Mouse (Mus musculus): ENCODE data around the gene Adarb2. TPM values are rescaled to one million over a fixed set of nuclear protein-coding genes. Genes with fewer than 3 reads are reported as not detected.

The Adarb2 gene
- polyA plus RNA-seq, 1 experiment = not detected

DNA sequence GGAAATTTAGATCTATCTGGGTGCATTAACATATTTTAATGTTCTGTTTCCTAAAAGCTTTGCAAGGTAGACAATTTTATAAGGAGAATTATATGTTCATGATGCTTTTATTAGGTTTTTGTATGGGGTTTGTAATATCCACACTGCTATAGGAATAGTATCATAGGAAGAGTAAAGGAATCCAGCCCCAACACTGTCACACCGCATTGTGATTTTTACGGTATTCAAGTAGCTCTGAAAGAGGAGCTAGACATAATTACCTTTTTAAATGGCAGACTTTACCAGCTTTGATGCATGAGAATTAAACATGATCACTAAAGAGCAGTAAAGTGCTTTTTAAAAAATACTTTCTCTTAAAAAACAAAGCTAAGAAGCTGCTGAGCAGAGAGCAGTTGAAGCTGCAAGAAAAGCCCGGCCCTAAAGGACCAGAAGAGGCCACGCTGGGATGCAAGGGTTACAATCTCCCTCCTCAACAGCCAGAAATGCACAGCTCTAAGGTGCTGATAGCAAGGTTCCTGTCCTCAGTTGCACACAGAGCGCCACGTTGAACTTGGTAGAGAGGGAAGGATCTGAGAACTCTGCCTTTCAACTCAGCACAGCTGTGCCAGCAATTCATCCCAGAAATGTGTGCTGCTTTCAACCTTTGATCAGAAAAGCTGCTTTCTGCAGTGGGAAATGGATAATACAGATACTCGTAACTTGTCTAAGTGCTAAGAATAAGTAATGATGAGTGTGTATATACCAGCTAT, 308.6 kb downstream of the Adarb2 start:
- Histone ChIP-seq H3K27ac (ENCODE audit: insufficient read depth, low read depth, low read length) (no peak overlapping the region), H3K4me1 (ENCODE audit: control insufficient read depth, insufficient read depth, low read length) (peaks cover 3% of the 10 kb centered on the region), H3K4me3 (ENCODE audit: insufficient read depth, low read depth, low read length) (no peak overlapping the region)
- TF ChIP-seq CTCF (IDR thresholded peaks at IDR 0.05; ENCODE audit: insufficient read depth, low read depth, low read length) (no peak), POLR2A (IDR thresholded peaks at IDR 0.05; ENCODE audit: insufficient read depth, low read depth, low read length) (no peak)
- WGBS = 58% methylated on average over 7 of the region's 7 CpGs

DNA sequence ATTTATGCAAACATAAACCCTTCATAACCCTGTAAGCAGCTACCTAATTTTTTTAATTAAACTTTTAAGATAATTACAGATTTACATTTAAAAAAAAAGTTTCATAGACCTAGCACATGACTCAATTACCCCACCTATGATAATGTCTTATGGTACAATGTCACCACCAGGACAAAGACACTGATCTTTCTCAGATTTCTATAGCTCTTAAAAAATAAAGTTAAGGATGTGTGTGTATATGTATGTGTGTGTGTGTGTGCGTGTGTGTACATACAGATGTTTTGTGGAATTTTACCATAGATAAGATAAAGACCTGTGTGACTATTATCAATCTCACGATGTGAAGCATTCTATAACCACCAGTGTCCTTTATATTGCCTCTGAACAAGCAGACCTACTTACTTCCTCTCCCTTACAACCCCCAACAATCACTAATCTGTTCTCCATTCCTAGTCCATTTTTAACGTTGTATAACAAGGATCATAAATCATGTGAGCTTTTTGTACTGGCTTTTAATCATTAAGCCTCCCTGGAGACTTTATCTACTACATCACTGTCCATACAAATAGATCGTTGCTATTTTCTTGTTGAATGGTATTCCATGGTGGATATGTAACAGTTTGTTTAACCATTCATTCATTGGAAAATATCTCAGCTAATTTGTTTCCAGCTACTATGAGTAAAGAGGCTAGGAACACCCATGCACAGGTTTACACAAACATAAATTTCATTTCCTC, 313.5 kb downstream of the Adarb2 start:
- peaks cover 3% of the 10 kb centered on the region for H3K4me1 ChIP-seq (ENCODE audit: control insufficient read depth, insufficient read depth, low read length)
- TF ChIP-seq POLR2A (IDR thresholded peaks at IDR 0.05; ENCODE audit: insufficient read depth, low read depth, low read length) (no peak), CTCF (IDR thresholded peaks at IDR 0.05; ENCODE audit: insufficient read depth, low read depth, low read length) (no peak)
- no peak overlapping the region for H3K4me3 ChIP-seq (ENCODE audit: insufficient read depth, low read depth, low read length)
- WGBS = 82% methylated on average over 4 of the region's 4 CpGs
- no peak overlapping the region for H3K27ac ChIP-seq (ENCODE audit: insufficient read depth, low read depth, low read length)

DNA sequence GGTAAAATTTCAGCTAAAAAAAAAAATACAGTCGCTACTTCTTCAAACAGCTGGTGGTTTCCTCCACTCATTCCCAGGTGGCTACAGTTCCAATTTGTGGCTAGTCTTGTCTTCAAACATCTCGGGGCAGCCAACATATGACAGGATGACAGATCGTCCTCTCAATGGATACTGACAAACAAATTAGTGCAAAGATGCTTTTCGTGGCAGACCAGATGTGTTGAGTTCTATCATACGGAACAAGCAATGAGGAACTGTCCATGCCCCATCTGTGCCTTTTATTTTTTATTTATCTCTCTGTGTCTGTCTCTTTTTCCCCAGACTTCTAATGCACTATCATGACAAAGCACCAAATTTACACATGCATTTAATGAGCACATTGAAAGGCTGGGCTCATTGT, 316.5 kb downstream of the Adarb2 start:
- WGBS = 90% methylated on average over 5 of the region's 5 CpGs
- H3K4me3 ChIP-seq (ENCODE audit: insufficient read depth, low read depth, low read length) = no peak overlapping the region
- no peak for TF ChIP-seq CTCF (IDR thresholded peaks at IDR 0.05; ENCODE audit: insufficient read depth, low read depth, low read length)
- H3K4me1 ChIP-seq (ENCODE audit: control insufficient read depth, insufficient read depth, low read length) = no peaks in the 10 kb centered on the region
- no peak overlapping the region for H3K27ac ChIP-seq (ENCODE audit: insufficient read depth, low read depth, low read length)

DNA sequence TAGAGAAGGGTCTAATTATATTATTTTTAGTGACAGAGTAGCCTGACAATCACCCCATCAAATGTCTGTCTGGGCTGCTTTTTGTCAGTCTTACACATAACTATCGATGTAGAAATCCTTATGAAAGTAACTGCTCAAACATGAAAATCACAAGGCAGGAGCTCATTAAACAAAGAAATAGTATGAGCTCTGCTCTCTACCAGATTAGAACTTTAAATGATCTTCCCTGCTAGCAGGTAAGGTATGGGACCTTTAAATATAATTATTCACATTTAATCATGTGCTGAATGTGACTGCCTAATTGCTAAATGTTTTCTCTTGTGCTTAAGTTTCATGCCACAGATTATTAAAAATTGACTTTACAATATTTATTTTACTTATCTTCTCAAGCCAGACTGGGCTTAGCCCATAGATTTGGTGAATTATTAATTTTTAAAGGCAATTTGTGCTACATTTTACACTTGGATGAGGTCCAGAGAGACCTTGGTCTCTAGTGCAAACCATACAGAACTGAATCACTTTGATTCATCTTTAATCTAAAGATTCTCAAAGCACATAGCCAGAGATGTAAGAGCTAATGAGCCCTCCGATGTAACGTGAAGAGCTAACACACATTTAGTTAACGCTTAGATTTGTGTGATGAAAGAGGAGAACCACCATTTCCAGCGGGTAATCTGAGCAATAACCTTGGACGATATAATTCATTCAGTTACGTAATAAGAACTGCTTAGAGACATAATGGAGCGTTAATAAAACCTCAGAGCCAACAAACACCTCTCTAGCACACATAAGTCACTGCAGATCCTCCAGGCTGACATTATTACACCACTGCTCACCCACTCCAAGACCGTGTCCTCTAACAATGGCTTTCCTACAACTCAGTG, 323.3 kb downstream of the Adarb2 start:
- no peak overlapping the region for H3K4me3 ChIP-seq (ENCODE audit: insufficient read depth, low read depth, low read length)
- 66% methylated on average over 9 of the region's 9 CpGs for WGBS
- no peak overlapping the region for H3K27ac ChIP-seq (ENCODE audit: insufficient read depth, low read depth, low read length)
- no peaks in the 10 kb centered on the region for H3K4me1 ChIP-seq (ENCODE audit: control insufficient read depth, insufficient read depth, low read length)
- TF ChIP-seq CTCF (IDR thresholded peaks at IDR 0.05; ENCODE audit: insufficient read depth, low read depth, low read length) = no peak
- no peak for TF ChIP-seq POLR2A (IDR thresholded peaks at IDR 0.05; ENCODE audit: insufficient read depth, low read depth, low read length)

DNA sequence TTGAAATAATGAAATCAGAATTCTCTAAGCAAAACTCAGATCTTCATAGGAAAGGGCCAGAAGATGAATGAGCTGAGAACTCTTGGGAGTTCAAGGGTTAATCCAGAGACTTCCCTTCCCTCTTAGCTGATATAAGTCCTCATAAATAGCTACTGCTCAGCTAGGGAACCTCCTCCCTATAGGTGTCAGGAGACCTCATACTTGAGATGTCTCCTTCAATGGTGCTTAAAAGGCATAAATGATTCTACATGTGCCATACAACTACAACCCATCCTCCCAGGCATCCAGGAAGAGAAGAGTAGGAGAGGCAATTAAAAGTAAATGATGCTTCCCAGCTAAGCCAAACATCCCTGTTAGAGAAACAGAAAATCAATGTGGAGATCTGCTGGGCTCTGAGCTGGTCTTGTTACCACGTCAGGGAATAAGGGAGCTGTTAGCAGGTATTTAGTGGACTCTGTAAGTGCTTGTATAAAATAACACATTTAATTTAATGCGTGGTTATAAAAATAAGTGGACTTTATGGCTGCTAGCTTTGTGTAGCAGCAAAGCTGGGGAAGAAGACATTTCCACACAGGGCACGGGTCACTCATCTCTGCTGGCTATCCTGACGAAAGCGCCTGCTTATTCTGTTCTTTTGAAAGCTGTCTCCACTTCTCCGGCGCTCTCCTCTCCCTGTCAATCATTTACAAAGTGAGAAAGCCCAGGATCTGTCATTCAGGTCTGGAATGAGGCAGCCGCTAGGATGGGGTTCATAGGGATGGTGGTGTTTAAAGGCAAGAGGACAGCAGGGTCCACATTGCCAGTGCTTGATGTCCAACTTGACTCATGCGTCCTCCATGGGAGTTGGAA, 331.8 kb downstream of the Adarb2 start:
- 90% methylated on average over 9 of the region's 9 CpGs for WGBS

DNA sequence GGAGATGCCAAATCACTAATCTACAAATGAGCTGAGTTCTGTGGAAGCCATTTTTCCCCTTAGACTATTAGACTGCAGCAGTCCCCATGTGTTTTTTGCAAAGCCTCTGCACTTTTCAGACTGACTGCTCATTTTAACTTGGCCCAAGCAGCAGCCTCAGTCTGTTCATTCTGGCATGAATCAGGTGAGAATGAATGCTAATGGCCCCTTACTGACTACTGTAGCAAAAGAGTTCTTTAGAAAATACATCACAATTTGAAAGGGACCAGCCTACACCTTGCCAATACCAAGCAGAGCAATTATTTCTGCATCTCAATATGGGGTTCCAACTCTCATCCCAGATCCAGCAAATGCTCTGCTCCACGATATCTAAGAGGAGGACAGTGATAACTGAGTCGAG, 335.8 kb downstream of the Adarb2 start:
- WGBS = 75% methylated on average over 2 of the region's 2 CpGs

More for the DNA sequence above, 331.8 kb downstream of the Adarb2 start:
- TF ChIP-seq CTCF (IDR thresholded peaks at IDR 0.05; ENCODE audit: insufficient read depth, low read depth, low read length) (no peak), POLR2A (IDR thresholded peaks at IDR 0.05; ENCODE audit: insufficient read depth, low read depth, low read length) (no peak)
- Histone ChIP-seq H3K27ac (ENCODE audit: insufficient read depth, low read depth, low read length) (no peak overlapping the region), H3K4me1 (ENCODE audit: control insufficient read depth, insufficient read depth, low read length) (no peaks in the 10 kb centered on the region), H3K4me3 (ENCODE audit: insufficient read depth, low read depth, low read length) (no peak overlapping the region)

DNA sequence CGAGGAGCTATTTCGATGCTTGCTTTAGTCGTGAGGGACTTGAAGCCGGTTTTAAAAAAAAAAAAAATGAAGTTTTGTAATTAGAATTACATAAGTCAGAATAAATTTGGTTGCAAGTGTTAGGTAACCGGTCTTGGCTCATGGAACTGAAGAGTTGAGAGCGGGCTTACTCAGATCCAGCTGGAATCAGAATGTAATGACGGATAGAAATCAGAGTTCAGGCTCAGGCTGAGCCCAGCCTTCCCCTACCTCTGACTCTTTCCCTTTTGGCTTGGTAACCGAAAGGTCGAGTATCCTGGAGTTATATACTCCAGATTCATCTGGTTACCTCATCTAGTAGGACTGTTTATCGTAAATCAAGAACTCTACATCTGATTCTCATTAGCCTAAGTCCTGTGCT, 336.2 kb downstream of the Adarb2 start:
- WGBS = 87% methylated on average over 10 of the region's 10 CpGs
- TF ChIP-seq POLR2A (IDR thresholded peaks at IDR 0.05; ENCODE audit: insufficient read depth, low read depth, low read length) (no peak), CTCF (IDR thresholded peaks at IDR 0.05; ENCODE audit: insufficient read depth, low read depth, low read length) (no peak)

More for the DNA sequence above, 335.8 kb downstream of the Adarb2 start:
- no peak overlapping the region for H3K4me3 ChIP-seq (ENCODE audit: insufficient read depth, low read depth, low read length)
- H3K27ac ChIP-seq (ENCODE audit: insufficient read depth, low read depth, low read length) = no peak overlapping the region
- TF ChIP-seq POLR2A (IDR thresholded peaks at IDR 0.05; ENCODE audit: insufficient read depth, low read depth, low read length) = no peak
- TF ChIP-seq CTCF (IDR thresholded peaks at IDR 0.05; ENCODE audit: insufficient read depth, low read depth, low read length) = no peak
- H3K4me1 ChIP-seq (ENCODE audit: control insufficient read depth, insufficient read depth, low read length) = no peaks in the 10 kb centered on the region

DNA sequence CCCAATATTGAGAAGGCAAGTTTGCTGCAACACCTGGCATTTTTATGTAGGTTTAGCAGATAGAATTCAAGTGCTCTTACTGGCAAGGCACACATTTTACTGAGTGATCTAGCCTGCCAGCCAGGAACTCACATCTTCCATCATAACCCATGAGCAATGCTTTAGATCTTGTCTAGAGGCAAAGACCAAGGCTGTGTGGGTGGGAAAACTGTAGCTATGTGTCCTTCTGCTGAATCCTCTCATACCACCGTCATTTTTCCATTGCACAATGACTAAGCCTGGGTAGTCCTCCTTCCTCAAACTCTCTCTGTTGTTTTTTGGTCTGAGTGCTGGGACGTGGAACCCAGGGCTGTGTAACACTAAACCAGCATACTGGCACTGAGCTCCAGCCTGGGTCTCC, 340.0 kb downstream of the Adarb2 start:
- TF ChIP-seq CTCF (IDR thresholded peaks at IDR 0.05; ENCODE audit: insufficient read depth, low read depth, low read length) = no peak
- no peak for TF ChIP-seq POLR2A (IDR thresholded peaks at IDR 0.05; ENCODE audit: insufficient read depth, low read depth, low read length)
- Histone ChIP-seq H3K4me3 (ENCODE audit: insufficient read depth, low read depth, low read length) (no peak overlapping the region), H3K27ac (ENCODE audit: insufficient read depth, low read depth, low read length) (no peak overlapping the region), H3K4me1 (ENCODE audit: control insufficient read depth, insufficient read depth, low read length) (no peaks in the 10 kb centered on the region)
- WGBS = 67% methylated on average over 2 of the region's 2 CpGs

More for the DNA sequence above, 336.2 kb downstream of the Adarb2 start:
- Histone ChIP-seq H3K4me3 (ENCODE audit: insufficient read depth, low read depth, low read length) (no peak overlapping the region), H3K4me1 (ENCODE audit: control insufficient read depth, insufficient read depth, low read length) (no peaks in the 10 kb centered on the region), H3K27ac (ENCODE audit: insufficient read depth, low read depth, low read length) (no peak overlapping the region)

Measured in olfactory bulb, adult 2 months (tissue).